Mouse (Mus musculus): ENCODE data around the gene Muc5b.

Muc5b gene

GRCm38 (mm10) chr7:141902269-141902729 is 63.4 kb downstream of the Muc5b start:
- peak; percentile 99 for DNase-seq (ENCODE audit: low spot score)

- DNase-seq (ENCODE audit: low spot score) = no peak
Measured at GRCm38 (mm10) chr7:141902791-141903190, 63.9 kb downstream of the Muc5b start.

GRCm38 (mm10) chr7:141908591-141908990 is 69.7 kb downstream of the Muc5b start:
- no peak for DNase-seq (ENCODE audit: low spot score)

GRCm38 (mm10) chr7:141911305-141911704 is 72.4 kb downstream of the Muc5b start:
- DNase-seq (ENCODE audit: low spot score) = no peak

GRCm38 (mm10) chr7:141918407-141918806 is 79.5 kb downstream of the Muc5b start, which contains the start of gene Tollip:
Gene Tollip, minus strand, starts transcription at chr7:141918507.
- no peak for DNase-seq (ENCODE audit: low spot score)

Measured in ovary, postnatal 14 days (tissue).